Mouse (Mus musculus): ENCODE data around the gene Large1.

GRCm38 (mm10) chr8:73007489-73007888 is 345.9 kb downstream of the Large1 start:
- TF ChIP-seq CTCF (IDR thresholded peaks at IDR 0.05; ENCODE audit: borderline replicate concordance, control insufficient read depth, extremely low read depth, insufficient read depth, low read length, poor library complexity) (no peak), POLR2A (IDR thresholded peaks at IDR 0.05; ENCODE audit: control insufficient read depth, extremely low read depth, insufficient read depth, low read length, poor library complexity) (no peak)

Data from thymus, adult 2 months (tissue).